Mouse (Mus musculus) heart, embryonic 14.5 days (tissue): ENCODE measurements at regions not wholly inside any gene's neighbourhood (a gene's known extent, or its start where the extent isn't known, plus 50 kb on each side); places are given as distances from the start of the nearest gene placed in this dataset.

Experiments
- ATAC-seq: fragments of 200-750 bp; cut with Nextera tagmentation; 2 replicates; pipeline ENCODE4 v1.8.0; 2017; ENCODE audit warnings: low read depth, moderate TSS enrichment; ENCODE audit not compliant: insufficient number of reproducible peaks, insufficient read depth, low FRiP score
- H3K27ac ChIP-seq, 2 experiments: fragments of 200-500 bp in 1 of 2; fragments of 300-500 bp in 1 of 2; sonication (generic) in 1 of 2; replicated peaks in 1 of 2; 2 replicates each; pipeline ENCODE4 v1.5.1; 2012 to 2014; ENCODE audit warnings: low read depth in 2 of 2, low read length in 2 of 2, control low read depth in 1 of 2, mild to moderate bottlenecking in 1 of 2, mixed read lengths in 1 of 2; ENCODE audit not compliant: control insufficient read depth in 1 of 2, insufficient read depth in 1 of 2
- H3K27me3 ChIP-seq: fragments of 300-500 bp; sonication (generic); 2 replicates; pipeline ENCODE4 v1.6.1; 2014; ENCODE audit warnings: mild to moderate bottlenecking, low read length, control low read depth; ENCODE audit not compliant: control insufficient read depth, insufficient read depth
- H3K36me3 ChIP-seq: fragments of 300-500 bp; sonication (generic); 2 replicates; pipeline ENCODE4 v1.6.1; 2014; ENCODE audit warnings: mild to moderate bottlenecking, control low read depth, low read length, mixed read lengths; ENCODE audit not compliant: control insufficient read depth, insufficient read depth
- H3K4me1 ChIP-seq, 2 experiments: fragments of 200-500 bp in 1 of 2; fragments of 300-500 bp in 1 of 2; sonication (generic) in 1 of 2; 2 replicates each; pipeline ENCODE4 v1.6.1; 2012 to 2014; ENCODE audit warnings: low read length in 2 of 2, control low read depth in 1 of 2, mixed read lengths in 1 of 2; ENCODE audit not compliant: control insufficient read depth in 2 of 2, insufficient read depth in 2 of 2
- H3K4me2 ChIP-seq: fragments of 300-500 bp; sonication (generic); 2 replicates; pipeline ENCODE4 v1.6.1; 2014; ENCODE audit warnings: mild to moderate bottlenecking, low read length
- H3K4me3 ChIP-seq, 2 experiments: fragments of 200-500 bp in 1 of 2; fragments of 300-500 bp in 1 of 2; sonication (generic) in 1 of 2; 2 replicates each; pipeline ENCODE4 v1.5.1; 2012 to 2014; ENCODE audit warnings: low read length in 2 of 2, mild to moderate bottlenecking in 2 of 2, control low read depth in 1 of 2, low read depth in 1 of 2, moderate library complexity in 1 of 2; ENCODE audit not compliant: control insufficient read depth in 1 of 2, insufficient read depth in 1 of 2
- H3K9ac ChIP-seq: fragments of 300-500 bp; sonication (generic); 2 replicates; pipeline ENCODE4 v1.6.1; 2014; ENCODE audit warnings: mild to moderate bottlenecking, low read length
- H3K9me3 ChIP-seq: fragments of 300-500 bp; sonication (generic); 2 replicates; pipeline ENCODE4 v1.6.1; 2016; ENCODE audit warnings: low read length, control low read depth; ENCODE audit not compliant: control insufficient read depth
- WGBS: fragments of 180-500 bp; shearing (Covaris S2); extraction: QIAGEN DNeasy Blood & Tissue Kit; methylation state at CpG from one replicate; pipeline ENCODE4 v1.1.7; 2014; 5-methylcytosine and 5-hydroxymethylcytosine counted together

GRCm38 (mm10) chr13:31318008-31318407, 237.9 kb upstream of the Foxq1 start:
- Histone ChIP-seq H3K9me3 (peaks cover 5% of the 10 kb centered on the region; the same call in 1 of the 2 replicates), H3K9ac (no peak overlapping the region), H3K27ac (no peak overlapping the region), H3K36me3 (no peaks in the 10 kb centered on the region), H3K27me3 (peaks cover 7% of the 10 kb centered on the region; the same call in 1 of the 2 replicates), H3K4me1 (no peaks in the 10 kb centered on the region), H3K4me3 (no peak overlapping the region), H3K4me2 (no peak overlapping the region)
- WGBS = 84% methylated on average over 2 of the region's 2 CpGs
- ATAC-seq = no peak

GRCm38 (mm10) chr13:31321411-31321810, 234.5 kb upstream of the Foxq1 start:
- no peaks in the 10 kb centered on the region for H3K27me3 ChIP-seq

GRCm38 (mm10) chr13:31326269-31326851, 229.6 kb upstream of the Foxq1 start:
- Histone ChIP-seq H3K9me3 (no peaks in the 10 kb centered on the region), H3K27ac (no peak overlapping the region), H3K4me2 (no peak overlapping the region), H3K4me3 (no peak overlapping the region), H3K9ac (no peak overlapping the region), H3K36me3 (no peaks in the 10 kb centered on the region), H3K27me3 (no peaks in the 10 kb centered on the region), H3K4me1 (peaks cover 2 to 3% of the 10 kb centered on the region in 2 experiments; a peak in 1 of 4 replicates)
- 55% methylated on average over 12 of the region's 12 CpGs for WGBS
- no peak for ATAC-seq

More at GRCm38 (mm10) chr13:31321411-31321810, 234.5 kb upstream of the Foxq1 start:
- Histone ChIP-seq H3K4me3 (no peak overlapping the region), H3K36me3 (no peaks in the 10 kb centered on the region), H3K4me1 (peaks cover 0 to under 1% of the 10 kb centered on the region in 2 experiments; a peak in 1 of 4 replicates), H3K9ac (no peak overlapping the region), H3K27ac (no peak overlapping the region), H3K9me3 (peaks cover 5% of the 10 kb centered on the region; the same call in 1 of the 2 replicates), H3K4me2 (no peak overlapping the region)
- WGBS = 37% methylated on average over 2 of the region's 2 CpGs
- ATAC-seq = no peak

- Histone ChIP-seq H3K4me3 (no peak overlapping the region), H3K27me3 (no peaks in the 10 kb centered on the region), H3K36me3 (no peaks in the 10 kb centered on the region), H3K9me3 (no peaks in the 10 kb centered on the region), H3K4me2 (no peak overlapping the region), H3K9ac (no peak overlapping the region), H3K27ac (no peak overlapping the region), H3K4me1 (peaks cover 2 to 3% of the 10 kb centered on the region in 2 experiments; a peak in 1 of 4 replicates)
- no peak for ATAC-seq
- 67% methylated on average over 7 of the region's 7 CpGs for WGBS
Observed at GRCm38 (mm10) chr13:31327511-31327951, 228.4 kb upstream of the Foxq1 start.

DNA sequence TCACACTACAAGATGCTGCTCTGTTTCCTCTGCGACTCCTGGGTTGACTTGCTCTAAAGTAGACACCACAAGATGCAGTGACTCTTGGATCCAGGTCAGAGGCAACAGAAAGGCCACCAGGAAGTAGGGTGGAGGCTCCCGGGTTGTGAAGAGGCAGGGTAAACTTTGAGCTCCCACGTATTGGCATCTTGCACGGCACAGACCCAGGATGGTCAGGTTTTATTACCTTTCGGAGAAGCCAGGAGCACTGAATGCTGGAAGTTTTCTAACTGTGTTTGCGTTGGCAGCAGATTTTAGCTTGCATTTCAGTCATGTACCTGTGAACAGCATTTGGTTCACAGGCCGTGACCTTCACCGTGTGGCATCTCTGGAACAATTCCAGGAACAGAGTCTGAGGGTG, 227.2 kb upstream of the Foxq1 start:
- Histone ChIP-seq H3K27ac (no peak overlapping the region), H3K4me3 (no peak overlapping the region), H3K4me2 (no peak overlapping the region), H3K9me3 (no peaks in the 10 kb centered on the region), H3K9ac (no peak overlapping the region), H3K27me3 (no peaks in the 10 kb centered on the region), H3K36me3 (no peaks in the 10 kb centered on the region), H3K4me1 (peaks cover 2 to 3% of the 10 kb centered on the region in 2 experiments; a peak in 1 of 4 replicates)
- WGBS = 76% methylated on average over 8 of the region's 8 CpGs
- no peak for ATAC-seq

DNA sequence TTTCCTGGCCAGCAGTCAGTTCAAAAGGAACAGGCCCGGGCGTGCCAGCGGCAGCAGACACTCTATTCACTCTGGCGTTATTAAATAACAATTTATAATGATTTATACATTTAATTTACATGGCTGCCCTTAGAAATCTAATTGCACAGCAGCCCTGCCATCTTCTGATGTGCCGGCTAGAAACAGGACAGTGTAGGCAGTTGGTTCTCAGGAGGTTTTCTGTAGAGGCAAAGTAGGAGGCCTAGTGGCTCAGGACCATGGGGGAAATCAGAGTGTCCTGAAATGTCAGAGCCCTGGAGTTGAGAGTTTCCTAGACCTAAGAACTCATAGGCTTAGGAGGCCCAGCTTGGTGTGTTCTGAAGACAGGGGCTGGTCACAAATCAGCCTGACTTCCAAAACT, 225.2 kb upstream of the Foxq1 start:
- 77% methylated on average over 5 of the region's 5 CpGs for WGBS
- Histone ChIP-seq H3K27me3 (no peaks in the 10 kb centered on the region), H3K9ac (no peak overlapping the region)

GRCm38 (mm10) chr13:31334981-31335380, 221.0 kb upstream of the Foxq1 start:
- WGBS = 79% methylated on average over 3 of the region's 3 CpGs
- ATAC-seq = no peak

More for the DNA sequence above, 225.2 kb upstream of the Foxq1 start:
- Histone ChIP-seq H3K4me2 (no peak overlapping the region), H3K4me3 (no peak overlapping the region), H3K4me1 (peaks cover 2 to 3% of the 10 kb centered on the region in 2 experiments; a peak in 1 of 4 replicates), H3K27ac (no peak overlapping the region), H3K9me3 (no peaks in the 10 kb centered on the region), H3K36me3 (no peaks in the 10 kb centered on the region)
- no peak for ATAC-seq

DNA sequence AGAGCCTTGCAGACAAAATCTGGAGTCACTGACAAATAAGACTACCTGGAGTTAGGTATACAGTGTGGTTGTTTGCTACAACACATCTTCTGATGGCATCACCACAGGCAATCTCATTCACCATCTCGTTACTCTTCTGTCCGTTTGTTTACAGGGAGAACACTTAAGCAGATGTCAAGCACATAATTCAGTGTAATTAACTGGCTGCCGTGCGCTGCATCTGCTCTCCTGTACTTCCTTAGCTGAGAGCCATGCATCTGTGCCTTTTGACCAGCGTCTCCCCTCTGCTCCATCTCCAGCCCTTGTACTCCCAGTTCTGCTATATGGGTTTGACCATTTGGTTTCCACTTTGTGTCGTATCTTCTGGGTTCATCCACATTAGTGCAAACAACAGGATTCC, 218.3 kb upstream of the Foxq1 start:
- no peak overlapping the region for H3K4me2 ChIP-seq
- no peak overlapping the region for H3K9ac ChIP-seq
- H3K27me3 ChIP-seq = no peaks in the 10 kb centered on the region
- WGBS = 75% methylated on average over 6 of the region's 6 CpGs
- H3K4me1 ChIP-seq = no peaks in the 10 kb centered on the region
- no peak overlapping the region for H3K4me3 ChIP-seq
- no peak for ATAC-seq
- no peaks in the 10 kb centered on the region for H3K36me3 ChIP-seq
- H3K27ac ChIP-seq = no peak overlapping the region
- no peaks in the 10 kb centered on the region for H3K9me3 ChIP-seq

More at GRCm38 (mm10) chr13:31334981-31335380, 221.0 kb upstream of the Foxq1 start:
- H3K9ac ChIP-seq = no peak overlapping the region
- H3K27ac ChIP-seq = no peak overlapping the region
- no peaks in the 10 kb centered on the region for H3K9me3 ChIP-seq
- H3K36me3 ChIP-seq = no peaks in the 10 kb centered on the region
- H3K4me2 ChIP-seq = no peak overlapping the region
- no peaks in the 10 kb centered on the region for H3K4me1 ChIP-seq
- H3K27me3 ChIP-seq = no peaks in the 10 kb centered on the region
- no peak overlapping the region for H3K4me3 ChIP-seq
